9 mouse cellular contexts compared by ENCODE assay signal in the genomic region with DNA sequence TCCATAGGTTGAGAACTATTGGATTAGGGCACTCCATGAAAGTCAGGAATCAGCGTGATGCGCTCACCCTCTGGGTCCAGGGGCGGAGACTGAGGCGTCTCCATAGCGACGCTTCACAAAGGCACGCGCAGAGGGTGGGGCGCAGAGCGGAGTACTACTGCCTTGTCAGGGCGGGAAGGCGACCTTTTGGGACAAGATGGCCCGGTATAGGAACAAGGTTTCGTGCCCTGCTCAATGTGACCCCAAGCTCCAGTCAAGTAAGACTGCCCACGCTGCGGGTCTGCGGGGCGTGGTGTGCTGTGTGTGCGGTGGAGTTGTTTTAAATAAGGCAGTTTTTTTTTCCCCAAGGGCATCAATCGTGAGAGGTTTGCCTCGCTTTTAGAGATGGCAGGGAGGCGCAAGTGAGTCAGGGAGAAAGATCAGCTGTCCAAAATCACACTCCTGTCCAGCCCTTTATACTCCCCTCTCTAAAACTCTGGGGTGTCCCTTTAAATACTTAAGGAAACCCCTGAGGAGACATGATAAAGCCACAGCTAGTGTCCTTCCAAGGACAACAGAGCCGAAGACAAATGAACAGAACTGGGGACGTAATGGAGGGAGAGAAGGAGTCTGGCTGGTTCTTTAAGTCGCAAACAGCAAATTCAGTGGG. TPM values are rescaled to one million over a fixed set of nuclear protein-coding genes. Genes with fewer than 3 reads are reported as not detected.
DNase-seq lines count a peak whose midpoint lies in the region; ATAC-seq lines count a peak whose summit lies in the region.
"Had no signal": no experiment of that assay in that cellular context is flagged by ENCODE, and none has a peak within 500 bp of the region (broad histone marks: within the 10 kb centered on the region; RNA-seq: fewer than 3 reads in every experiment).

Gene Tex26, plus strand, starts transcription at position 130 of the 649 bp plus-strand sequence.

- H3K36me3 ChIP-seq in forebrain, embryonic 16.5 days (ENCODE audit: control insufficient read depth, insufficient read depth): no peaks in the 10 kb centered on the region

- H3K9me3 ChIP-seq in forebrain, embryonic 16.5 days (ENCODE audit: control insufficient read depth, low read length): no peaks in the 10 kb centered on the region

- peak; percentile 86 for ATAC-seq in forebrain, embryonic 16.5 days

- peak within 1 kb of the TSS; percentile 54 for H3K4me2 ChIP-seq in forebrain, embryonic 16.5 days (ENCODE audit: low read length)

- H3K4me1 ChIP-seq in forebrain, embryonic 16.5 days (replicated peaks; ENCODE audit: control insufficient read depth, insufficient read depth, low read length): peaks cover 26% of the 10 kb centered on the region

- 0% methylated on average over 25 of the region's 25 CpGs for WGBS in forebrain, embryonic 16.5 days

- peak within 1 kb of the TSS; percentile 50 for H3K4me3 ChIP-seq in forebrain, embryonic 16.5 days (replicated peaks; ENCODE audit: low read length)

- peak; percentile 66 for DNase-seq in WW6 (ENCODE audit: low read depth, low spot score)
- DNase-seq in cerebellum, adult 11-12 months: peak; percentile 67
- DNase-seq in heart, postnatal 36 days: peak; percentile 31 to 36
- DNase-seq in layer of hippocampus, postnatal 14 days (ENCODE audit: low spot score in 2 of 2): peak; percentile 56 to 68
- peak; percentile 66 for DNase-seq in lung, postnatal 14 days
- DNase-seq in retina, postnatal 1 day: peak; percentile 93
- DNase-seq in natural killer cell, adult 2 months (ENCODE audit: low spot score in 2 of 2): no peak

- peak within 1 kb of the TSS; percentile 69 for H3K9ac ChIP-seq in forebrain, embryonic 16.5 days (replicated peaks; ENCODE audit: low read depth, low read length)

- no peaks in the 10 kb centered on the region for H3K27me3 ChIP-seq in forebrain, embryonic 16.5 days (replicated peaks; ENCODE audit: control insufficient read depth, insufficient read depth, low read length)

- peak within 1 kb of the TSS; percentile 92 for H3K27ac ChIP-seq in forebrain, embryonic 16.5 days (ENCODE audit: low read length)
- H3K27ac ChIP-seq: macrophage had no signal

- intact Hi-C loops in heart, postnatal 36 days (cut with DNase I): no loop called here

RNA-seq across cellular contexts. Expression of gene Tex26, which starts in this region (rescaled TPM):
- 1.1 and 1.3 TPM in 2 replicates for polyA plus RNA-seq in forebrain, embryonic 16.5 days (2015; fragmentation: Nextera tagmentation; extraction: Ambion mirVana)
- total RNA-seq in heart, postnatal 36 days (2021): not detected
- total RNA-seq in layer of hippocampus, postnatal 14 days (2021): under 1 TPM in 1 of 2 experiments, not detected in 1; 0.36 TPM
- polyA plus RNA-seq: macrophage had no signal

Comparison
In these comparisons a context has a peak if more than half of its experiments do, and no peak if none do; other contexts are left out.
1. Peak in DNase-seq in heart, postnatal 36 days; RNA of the gene not detected or under 1 TPM.
2. Peak in DNase-seq in layer of hippocampus, postnatal 14 days; RNA of the gene not detected or under 1 TPM.
3. DNase-seq: peak in WW6 (single experiment), cerebellum, adult 11-12 months (single experiment), lung, postnatal 14 days (single experiment) and retina, postnatal 1 day (single experiment); none in natural killer cell, adult 2 months (0 of 2).